Mouse (Mus musculus) stomach, embryonic 15.5 days (tissue): ENCODE measurements around the gene Lin7a. TPM values are rescaled to one million over a fixed set of nuclear protein-coding genes. Genes with fewer than 3 reads are reported as not detected.

Experiments
- ATAC-seq: fragments of 200-750 bp; cut with Nextera tagmentation; 2 replicates; pipeline ENCODE4 v1.8.0; 2017; ENCODE audit warnings: low read depth, moderate number of reproducible peaks, moderate TSS enrichment; ENCODE audit not compliant: insufficient read depth, low FRiP score
- H3K27ac ChIP-seq: fragments of 300-500 bp; sonication (generic); 2 replicates; pipeline ENCODE4 v1.5.1; 2015; ENCODE audit warnings: mild to moderate bottlenecking, inconsistent platforms
- H3K27me3 ChIP-seq: fragments of 300-500 bp; sonication (generic); replicated peaks from 2 replicates; pipeline ENCODE4 v1.6.1; 2015; ENCODE audit warnings: inconsistent platforms
- H3K36me3 ChIP-seq: fragments of 300-500 bp; sonication (generic); 2 replicates; pipeline ENCODE4 v1.6.1; 2015; ENCODE audit warnings: inconsistent platforms
- H3K4me1 ChIP-seq: fragments of 300-500 bp; sonication (generic); 2 replicates; pipeline ENCODE4 v1.6.1; 2015; ENCODE audit warnings: inconsistent platforms
- H3K4me2 ChIP-seq: fragments of 300-500 bp; sonication (generic); 2 replicates; pipeline ENCODE4 v1.6.1; 2015; ENCODE audit warnings: mild to moderate bottlenecking, inconsistent platforms
- H3K4me3 ChIP-seq: fragments of 300-500 bp; sonication (generic); replicated peaks from 2 replicates; pipeline ENCODE4 v1.5.1; 2015; ENCODE audit warnings: inconsistent platforms
- H3K9ac ChIP-seq: fragments of 300-500 bp; sonication (generic); 2 replicates; pipeline ENCODE4 v1.6.1; 2015; ENCODE audit warnings: inconsistent platforms
- H3K9me3 ChIP-seq: fragments of 300-500 bp; sonication (generic); 2 replicates; pipeline ENCODE4 v1.6.1; 2016; ENCODE audit warnings: inconsistent platforms
- WGBS: fragments of 180-500 bp; shearing (Covaris S2); methylation state at CpG from one replicate; pipeline ENCODE4 v1.1.7; 2015; 5-methylcytosine and 5-hydroxymethylcytosine counted together
- polyA plus RNA-seq: library from polyadenylated mRNA; unstranded; fragments of >200 nt; fragmentation: Nextera tagmentation; extraction: Ambion mirVana; gene quantifications from 2 replicates; pipeline ENCODE4 v1.2.1, GENCODE M21; 2015

Gene Lin7a
- polyA plus RNA-seq, 1 experiment from 2014 or later: 3.8 TPM

GRCm38 (mm10) chr10:107353483-107353882 lies 82.0 kb downstream of the Lin7a start:
- Histone ChIP-seq H3K36me3 (no peaks in the 10 kb centered on the region), H3K4me3 (no peak overlapping the region), H3K27me3 (no peaks in the 10 kb centered on the region), H3K9me3 (no peaks in the 10 kb centered on the region), H3K27ac (no peak overlapping the region), H3K9ac (no peak overlapping the region), H3K4me1 (no peaks in the 10 kb centered on the region), H3K4me2 (no peak overlapping the region)
- peak; percentile 14; the same call in 1 of the 2 replicates for ATAC-seq
- 75% methylated on average over 3 of the region's 3 CpGs for WGBS

DNA sequence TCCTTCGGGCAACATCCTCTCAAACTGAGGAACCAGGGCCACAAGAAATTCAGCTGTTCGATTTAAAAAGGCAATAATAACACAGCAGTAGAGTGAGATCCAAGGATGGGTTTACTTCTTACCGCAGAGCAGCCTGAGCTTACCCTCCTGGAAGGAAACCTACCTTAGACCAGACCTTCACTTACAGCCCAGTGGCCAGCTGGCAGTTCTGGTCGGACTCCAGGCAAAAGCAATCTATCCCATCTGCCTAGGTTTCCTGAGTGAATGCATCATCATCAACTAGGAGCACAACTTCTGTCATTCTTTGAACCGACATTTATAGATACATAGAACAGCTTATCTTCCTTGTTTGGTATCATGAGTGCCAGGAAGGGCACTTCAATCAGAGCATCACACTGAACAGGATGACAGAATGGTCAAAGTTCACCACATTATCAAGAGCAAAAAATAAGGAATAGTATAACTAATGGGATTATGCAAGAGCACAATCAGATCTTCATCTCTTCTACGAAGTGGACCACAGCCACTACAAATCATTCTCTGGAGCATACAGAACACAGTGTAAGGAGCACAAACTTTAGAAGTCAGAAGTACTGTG lies 87.1 kb downstream of the Lin7a start:
- Histone ChIP-seq H3K9ac (no peak overlapping the region), H3K4me1 (no peaks in the 10 kb centered on the region), H3K27ac (no peak overlapping the region), H3K9me3 (no peaks in the 10 kb centered on the region), H3K4me2 (no peak overlapping the region), H3K27me3 (no peaks in the 10 kb centered on the region), H3K36me3 (no peaks in the 10 kb centered on the region), H3K4me3 (no peak overlapping the region)
- no peak for ATAC-seq
- WGBS: 73% methylated on average over 6 of the region's 6 CpGs

DNA sequence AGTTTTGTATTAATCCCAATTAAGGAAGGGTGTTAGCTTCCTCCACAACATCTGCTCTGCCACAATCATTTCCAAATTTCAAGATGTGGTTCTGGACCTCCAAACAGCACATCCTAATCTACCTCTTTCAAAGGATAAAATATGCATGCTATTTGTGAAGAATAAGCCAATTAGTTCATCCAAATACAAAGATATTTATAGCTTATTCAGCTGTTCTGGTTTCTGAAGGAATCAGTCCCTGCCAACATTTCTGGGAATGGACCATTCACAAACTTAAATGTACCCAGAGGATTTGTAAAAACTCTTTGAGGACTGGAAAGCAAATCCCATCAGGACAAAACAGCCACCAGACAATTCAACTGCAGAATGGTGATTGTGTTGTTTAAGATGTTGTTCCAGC lies 87.8 kb downstream of the Lin7a start:
- H3K36me3 ChIP-seq: no peaks in the 10 kb centered on the region
- H3K4me1 ChIP-seq: no peaks in the 10 kb centered on the region
- no peak overlapping the region for H3K27ac ChIP-seq
- no peak overlapping the region for H3K4me3 ChIP-seq
- no peaks in the 10 kb centered on the region for H3K27me3 ChIP-seq
- ATAC-seq: no peak
- no peak overlapping the region for H3K9ac ChIP-seq
- H3K4me2 ChIP-seq: no peak overlapping the region
- H3K9me3 ChIP-seq: no peaks in the 10 kb centered on the region

GRCm38 (mm10) chr10:107361546-107361945 lies 90.1 kb downstream of the Lin7a start:
- H3K9me3 ChIP-seq: no peaks in the 10 kb centered on the region
- no peak for ATAC-seq
- 66% methylated on average over 4 of the region's 4 CpGs for WGBS
- H3K4me1 ChIP-seq: no peaks in the 10 kb centered on the region
- no peak overlapping the region for H3K27ac ChIP-seq
- no peak overlapping the region for H3K4me2 ChIP-seq
- H3K36me3 ChIP-seq: no peaks in the 10 kb centered on the region
- H3K4me3 ChIP-seq: no peak overlapping the region
- H3K9ac ChIP-seq: no peak overlapping the region
- no peaks in the 10 kb centered on the region for H3K27me3 ChIP-seq

DNA sequence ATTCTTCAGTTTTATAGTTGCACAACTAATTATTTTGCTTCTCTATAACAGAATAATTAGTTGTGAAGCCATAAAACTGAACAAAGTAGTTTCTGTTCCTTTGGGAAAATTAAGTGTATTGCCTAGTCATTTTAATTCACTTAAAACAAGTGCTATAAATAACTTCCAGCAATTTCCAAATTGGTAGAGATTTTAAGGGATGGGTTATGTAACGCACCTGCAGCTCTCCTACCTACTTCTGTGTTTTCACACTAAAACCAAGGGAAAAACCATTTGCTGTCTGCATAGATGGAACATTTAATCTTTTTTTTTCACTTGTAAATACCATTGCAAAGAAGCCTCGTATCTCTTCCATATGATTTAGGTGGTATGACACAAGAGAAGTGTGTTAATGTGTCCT lies 90.5 kb downstream of the Lin7a start:
- 79% methylated on average over 2 of the region's 2 CpGs for WGBS
- H3K27ac ChIP-seq: no peak overlapping the region
- no peaks in the 10 kb centered on the region for H3K27me3 ChIP-seq
- no peaks in the 10 kb centered on the region for H3K36me3 ChIP-seq
- H3K4me2 ChIP-seq: no peak overlapping the region
- H3K4me1 ChIP-seq: no peaks in the 10 kb centered on the region
- H3K4me3 ChIP-seq: no peak overlapping the region
- no peaks in the 10 kb centered on the region for H3K9me3 ChIP-seq
- no peak overlapping the region for H3K9ac ChIP-seq
- ATAC-seq: no peak

DNA sequence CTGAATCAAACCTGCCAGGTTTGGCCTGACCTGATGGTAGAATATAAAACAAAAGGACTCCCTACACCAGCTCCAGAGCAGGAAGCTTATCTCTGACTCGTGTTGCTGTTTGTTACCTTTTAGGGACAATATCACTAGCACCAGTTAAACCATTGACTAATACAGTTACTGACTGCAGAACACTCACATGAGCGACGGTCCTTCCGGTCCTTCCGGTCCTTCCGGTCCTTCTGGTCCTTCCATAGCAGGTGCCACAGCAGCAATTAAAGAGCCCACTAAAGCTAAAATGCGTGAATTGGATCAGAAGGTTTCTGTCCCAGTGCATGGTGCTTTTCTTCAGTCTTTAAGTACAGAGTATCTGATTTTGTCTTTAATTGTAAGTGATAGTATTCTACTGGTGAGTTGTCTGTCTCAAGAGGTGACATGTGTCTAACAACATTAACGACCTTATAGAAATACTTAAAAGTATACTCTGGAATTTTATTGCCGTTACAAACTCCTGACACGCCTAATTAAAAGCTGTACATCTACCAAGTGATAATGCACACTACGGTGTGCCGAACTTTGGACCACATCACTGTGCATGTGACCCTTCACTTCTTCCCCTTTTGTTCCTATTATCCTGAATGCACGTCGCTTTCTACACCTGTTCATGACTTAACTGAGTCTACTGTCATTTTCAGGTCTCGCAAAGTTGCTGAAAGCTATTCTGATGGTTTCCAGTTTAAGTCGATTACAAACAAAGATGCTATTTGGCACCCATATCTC lies 91.7 kb downstream of the Lin7a start:
- Histone ChIP-seq H3K36me3 (no peaks in the 10 kb centered on the region), H3K4me3 (no peak overlapping the region), H3K27me3 (no peaks in the 10 kb centered on the region), H3K4me2 (no peak overlapping the region), H3K9ac (no peak overlapping the region), H3K4me1 (no peaks in the 10 kb centered on the region), H3K27ac (no peak overlapping the region; the same call in 1 of the 2 replicates), H3K9me3 (no peaks in the 10 kb centered on the region)
- ATAC-seq: peak; percentile 58; the same call in 1 of the 2 replicates
- WGBS: 78% methylated on average over 16 of the region's 16 CpGs

DNA sequence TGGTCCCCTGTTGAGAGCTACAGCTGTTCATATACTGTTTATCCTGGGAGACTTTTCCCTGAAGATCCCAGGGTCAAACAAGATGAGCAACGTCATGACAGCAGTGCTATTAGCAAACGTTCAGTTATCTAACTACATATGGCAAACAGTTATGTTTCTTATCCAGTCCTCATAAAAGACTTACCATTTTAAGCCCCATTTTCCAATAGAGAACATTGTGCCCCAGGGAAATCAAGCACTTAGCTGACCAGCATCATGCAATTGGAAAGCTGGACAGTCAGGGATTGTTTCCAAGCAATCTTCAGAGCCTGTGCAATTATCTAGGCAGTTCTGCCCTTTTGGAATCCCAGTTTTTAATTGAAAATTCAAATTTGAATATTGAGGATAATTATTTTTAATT lies 105.7 kb downstream of the Lin7a start:
- Histone ChIP-seq H3K4me1 (no peaks in the 10 kb centered on the region), H3K4me2 (no peak overlapping the region), H3K9ac (no peak overlapping the region), H3K9me3 (no peaks in the 10 kb centered on the region), H3K27me3 (no peaks in the 10 kb centered on the region), H3K4me3 (no peak overlapping the region), H3K36me3 (no peaks in the 10 kb centered on the region), H3K27ac (no peak overlapping the region)
- 19% methylated on average over 2 of the region's 2 CpGs for WGBS
- ATAC-seq: no peak

DNA sequence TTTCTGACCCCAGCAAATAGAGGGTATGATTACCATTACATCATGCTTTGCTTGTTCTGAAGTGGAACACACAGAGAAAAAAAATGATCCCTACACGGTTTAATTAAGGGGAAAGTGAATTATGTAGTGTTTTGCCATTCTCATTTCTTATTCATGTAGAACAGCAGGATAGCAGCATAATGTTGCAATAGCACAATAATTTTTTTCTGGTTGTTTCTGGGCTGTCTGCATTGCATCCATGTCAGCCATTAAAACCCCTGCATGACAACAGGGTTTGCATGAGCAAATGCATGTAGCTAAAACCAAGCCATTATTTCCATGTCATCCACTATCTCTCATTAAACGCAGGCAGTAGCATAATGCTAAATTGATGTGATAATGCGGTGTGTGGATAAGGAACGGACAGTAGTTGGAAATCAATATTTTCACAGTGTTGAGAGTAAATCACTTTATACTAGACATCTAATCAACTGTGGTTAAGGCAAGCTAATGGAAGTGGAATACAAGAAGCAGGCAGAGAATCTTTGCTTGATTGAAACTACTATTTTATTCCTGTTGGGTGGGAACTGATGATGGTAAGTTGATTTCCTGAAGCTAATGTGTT lies 109.8 kb downstream of the Lin7a start:
- H3K4me1 ChIP-seq: no peaks in the 10 kb centered on the region
- H3K4me2 ChIP-seq: no peak overlapping the region
- WGBS: 75% methylated on average over 4 of the region's 4 CpGs

GRCm38 (mm10) chr10:107383825-107384224 lies 112.3 kb downstream of the Lin7a start:
- H3K27ac ChIP-seq: no peak overlapping the region
- no peak overlapping the region for H3K4me3 ChIP-seq
- no peaks in the 10 kb centered on the region for H3K36me3 ChIP-seq
- no peaks in the 10 kb centered on the region for H3K27me3 ChIP-seq
- H3K9me3 ChIP-seq: no peaks in the 10 kb centered on the region
- H3K4me1 ChIP-seq: no peaks in the 10 kb centered on the region
- H3K9ac ChIP-seq: no peak overlapping the region
- H3K4me2 ChIP-seq: no peak overlapping the region
- no peak for ATAC-seq

More for the DNA sequence above, 109.8 kb downstream of the Lin7a start:
- Histone ChIP-seq H3K27ac (no peak overlapping the region), H3K27me3 (no peaks in the 10 kb centered on the region), H3K9ac (no peak overlapping the region), H3K9me3 (no peaks in the 10 kb centered on the region), H3K4me3 (no peak overlapping the region), H3K36me3 (no peaks in the 10 kb centered on the region)
- ATAC-seq: no peak

- Histone ChIP-seq H3K36me3 (no peaks in the 10 kb centered on the region), H3K27me3 (no peaks in the 10 kb centered on the region), H3K9ac (no peak overlapping the region), H3K4me3 (no peak overlapping the region), H3K4me1 (no peaks in the 10 kb centered on the region), H3K9me3 (no peaks in the 10 kb centered on the region), H3K4me2 (no peak overlapping the region), H3K27ac (no peak overlapping the region)
- ATAC-seq: no peak
- 51% methylated on average over 4 of the region's 4 CpGs for WGBS
Measured at GRCm38 (mm10) chr10:107389505-107389904, 118.0 kb downstream of the Lin7a start.

- Histone ChIP-seq H3K36me3 (no peaks in the 10 kb centered on the region), H3K4me3 (no peak overlapping the region), H3K4me1 (no peaks in the 10 kb centered on the region), H3K27me3 (no peaks in the 10 kb centered on the region), H3K9me3 (no peaks in the 10 kb centered on the region), H3K4me2 (no peak overlapping the region), H3K27ac (no peak overlapping the region), H3K9ac (no peak overlapping the region)
- no peak for ATAC-seq
- WGBS: 82% methylated on average over 4 of the region's 4 CpGs
Measured at GRCm38 (mm10) chr10:107405347-107405746, 133.9 kb downstream of the Lin7a start.

GRCm38 (mm10) chr10:107418306-107418705 lies 146.8 kb downstream of the Lin7a start:
- Histone ChIP-seq H3K4me2 (no peak overlapping the region), H3K27ac (no peak overlapping the region), H3K4me3 (no peak overlapping the region), H3K27me3 (no peaks in the 10 kb centered on the region), H3K9me3 (no peaks in the 10 kb centered on the region), H3K36me3 (no peaks in the 10 kb centered on the region), H3K9ac (no peak overlapping the region), H3K4me1 (no peaks in the 10 kb centered on the region)
- no peak for ATAC-seq
- 80% methylated on average over 14 of the region's 14 CpGs for WGBS
